Mouse (Mus musculus): ENCODE results near the gene Timeless. TPM values are rescaled to one million over a fixed set of nuclear protein-coding genes. Genes with fewer than 3 reads are reported as not detected.

Timeless gene
- polyA plus RNA-seq, 1 experiment: 4.9 TPM

DNA sequence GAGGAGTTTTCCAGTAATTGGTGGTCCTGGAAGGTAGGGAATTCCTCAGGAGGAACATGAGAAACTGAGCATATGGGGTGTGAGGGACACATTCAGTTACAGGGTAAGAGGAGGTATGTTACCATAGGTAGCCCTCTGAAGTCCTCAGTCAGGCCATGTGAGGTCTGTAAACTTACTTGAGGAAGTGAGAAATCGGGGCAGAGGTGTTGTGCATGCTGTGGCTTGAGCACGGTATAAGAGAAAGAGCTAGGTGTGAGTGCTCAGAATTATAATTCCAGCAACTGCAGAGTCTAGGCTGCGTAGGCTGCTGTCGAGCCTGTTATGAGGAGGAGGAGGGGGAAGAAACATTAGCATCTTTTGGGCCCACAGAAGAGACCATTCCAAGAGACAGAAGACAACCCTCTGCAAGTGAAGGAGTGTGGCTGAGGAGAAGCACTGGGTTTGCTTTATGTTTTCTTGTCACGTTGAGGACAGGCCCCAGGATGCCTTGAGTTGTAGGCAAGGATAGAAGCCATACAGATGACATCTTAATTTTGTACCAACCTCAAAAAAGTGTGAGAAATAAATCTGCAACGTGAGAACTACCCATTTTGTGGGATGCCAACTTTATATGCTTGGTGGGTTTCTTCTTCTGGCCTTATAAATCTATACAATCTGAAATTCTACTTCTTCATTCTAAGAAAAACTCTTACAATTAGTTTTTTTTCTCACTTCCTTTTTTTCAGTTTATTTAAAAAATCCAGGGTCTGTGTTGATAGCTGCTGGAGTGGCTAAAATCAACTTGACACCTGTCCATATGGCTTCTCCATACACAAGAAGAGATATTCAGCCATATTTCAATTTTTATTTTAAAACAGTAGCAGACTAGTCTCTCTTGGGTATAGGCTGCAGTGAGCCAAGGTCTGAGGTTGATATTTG, 31.8 kb downstream of the Timeless start:
- H3K79me2 ChIP-seq (ENCODE audit: control insufficient read depth, insufficient read depth): no peaks in the 10 kb centered on the region
- no peak for TF ChIP-seq USF1 (IDR thresholded peaks at IDR 0.05; ENCODE audit: low read depth)
- no peak for TF ChIP-seq MAX (IDR thresholded peaks at IDR 0.05; ENCODE audit: low read depth)
- no peak for TF ChIP-seq MYOD1 (IDR thresholded peaks at IDR 0.05; ENCODE audit: control insufficient read depth in 1 of 3, insufficient read length in 2 of 3, low read depth in 2 of 3)
- no peak for TF ChIP-seq TCF3 (IDR thresholded peaks at IDR 0.05; ENCODE audit: insufficient read length, low read depth)
- TF ChIP-seq POLR2A (IDR thresholded peaks at IDR 0.05; ENCODE audit: insufficient read length, low read depth): no peak
- TF ChIP-seq CEBPB (IDR thresholded peaks at IDR 0.05; ENCODE audit: insufficient read depth, poor library complexity, severe bottlenecking): no peak
- TF ChIP-seq TCF12 (IDR thresholded peaks at IDR 0.05; ENCODE audit: insufficient read depth, poor library complexity, severe bottlenecking): no peak
- no peak for TF ChIP-seq POLR2AphosphoS2 (IDR thresholded peaks at IDR 0.05; ENCODE audit: insufficient read length, low read depth)
- TF ChIP-seq MYOG (IDR thresholded peaks at IDR 0.05; ENCODE audit: control insufficient read depth in 1 of 3, insufficient read depth in 1 of 3, insufficient read length in 2 of 3, low read depth in 2 of 3): no peak
- no peak for TF ChIP-seq E2F4 (IDR thresholded peaks at IDR 0.05; ENCODE audit: insufficient read depth)
- TF ChIP-seq REST (IDR thresholded peaks at IDR 0.05; ENCODE audit: insufficient read depth, insufficient read length): no peak
- TF ChIP-seq SRF (IDR thresholded peaks at IDR 0.05; ENCODE audit: control insufficient read depth, insufficient read length, low read depth): no peak
- H3K4me2 ChIP-seq (ENCODE audit: low read depth): no peak overlapping the region
- no peak overlapping the region for H3K4me3 ChIP-seq
- no peaks in the 10 kb centered on the region for H3K36me3 ChIP-seq (ENCODE audit: control insufficient read depth, insufficient read depth)
- H3ac ChIP-seq (ENCODE audit: control insufficient read depth, insufficient read length): no peak overlapping the region
- H3K27me3 ChIP-seq (ENCODE audit: control insufficient read depth, insufficient read depth, insufficient read length): no peaks in the 10 kb centered on the region

DNA sequence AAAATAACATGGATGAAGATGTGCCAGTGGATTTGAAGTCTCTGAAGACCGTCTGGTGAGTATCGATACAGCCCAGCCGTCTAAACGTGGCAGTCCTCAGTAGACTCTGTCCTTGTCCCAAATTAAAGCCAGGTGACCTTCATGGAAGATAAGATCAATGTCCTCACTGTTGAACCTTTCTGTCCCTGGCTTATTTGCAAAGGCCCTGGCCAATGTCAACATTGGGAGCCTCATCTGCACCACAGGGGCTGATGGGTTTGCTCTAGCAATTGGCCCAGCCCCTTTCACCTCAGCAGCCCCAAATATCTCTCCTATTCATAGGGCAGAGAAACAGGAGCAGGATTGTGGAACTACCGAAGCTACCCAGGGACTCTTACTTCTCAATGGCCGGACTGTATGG, 36.5 kb downstream of the Timeless start, which contains the start of gene Apof:
TSS of gene Apof (plus strand) at position 301 of the 400 bp plus-strand sequence.
- Histone ChIP-seq H3ac (ENCODE audit: control insufficient read depth, insufficient read length) (no peak within 1 kb of the TSS), H3K27me3 (ENCODE audit: control insufficient read depth, insufficient read depth, insufficient read length) (no peaks in the 10 kb centered on the region), H3K79me2 (ENCODE audit: control insufficient read depth, insufficient read depth) (peaks cover 9% of the 10 kb centered on the region), H3K4me3 (peak within 1 kb of the TSS; percentile 77), H3K36me3 (ENCODE audit: control insufficient read depth, insufficient read depth) (no peaks in the 10 kb centered on the region), H3K4me2 (ENCODE audit: low read depth) (no peak within 1 kb of the TSS)
- TF ChIP-seq POLR2A (IDR thresholded peaks at IDR 0.05; ENCODE audit: insufficient read length, low read depth) (no peak), MAX (IDR thresholded peaks at IDR 0.05; ENCODE audit: low read depth) (no peak)

DNA sequence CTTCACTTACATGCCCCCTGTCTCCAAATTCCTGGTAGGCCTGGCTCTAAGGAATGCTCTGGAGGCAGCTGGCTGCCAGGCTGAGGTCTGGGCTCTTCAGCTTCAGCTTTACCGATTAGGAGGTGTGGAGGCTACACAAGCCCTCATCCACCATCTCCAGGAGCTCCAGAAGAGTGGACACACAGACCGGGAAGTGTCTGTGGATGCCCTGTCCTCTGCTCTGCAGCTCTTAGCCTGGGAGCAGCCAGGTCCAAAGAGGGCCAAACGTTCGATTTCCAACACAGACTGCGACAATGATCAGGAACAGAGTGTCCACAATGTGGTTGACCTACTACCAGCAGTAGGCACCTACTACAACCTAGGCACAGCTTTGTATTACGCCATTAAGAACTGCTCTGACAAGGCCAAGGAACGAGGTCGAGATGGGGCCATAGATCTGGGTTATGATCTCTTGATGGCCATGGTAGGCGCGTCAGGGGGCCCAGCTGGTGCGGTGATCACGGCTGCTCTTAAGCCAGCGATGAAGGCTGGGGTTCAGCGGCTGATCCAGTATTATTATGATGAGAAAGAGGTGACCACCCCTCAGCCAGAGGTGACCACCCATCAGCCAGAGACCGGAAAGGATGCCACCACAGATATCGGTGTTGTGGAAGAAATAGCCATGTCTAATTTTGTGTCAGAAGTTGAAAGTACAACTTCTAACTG, 37.5 kb downstream of the Timeless start:
- TF ChIP-seq REST (IDR thresholded peaks at IDR 0.05; ENCODE audit: insufficient read depth, insufficient read length) (no peak), MYOD1 (IDR thresholded peaks at IDR 0.05; ENCODE audit: control insufficient read depth in 1 of 3, insufficient read length in 2 of 3, low read depth in 2 of 3) (no peak), TCF3 (IDR thresholded peaks at IDR 0.05; ENCODE audit: insufficient read length, low read depth) (no peak), MAX (IDR thresholded peaks at IDR 0.05; ENCODE audit: low read depth) (no peak), CEBPB (IDR thresholded peaks at IDR 0.05; ENCODE audit: insufficient read depth, poor library complexity, severe bottlenecking) (no peak), USF1 (IDR thresholded peaks at IDR 0.05; ENCODE audit: low read depth) (no peak)
- peaks cover 9% of the 10 kb centered on the region for H3K79me2 ChIP-seq (ENCODE audit: control insufficient read depth, insufficient read depth)
- no peaks in the 10 kb centered on the region for H3K36me3 ChIP-seq (ENCODE audit: control insufficient read depth, insufficient read depth)
- no peak overlapping the region for H3ac ChIP-seq (ENCODE audit: control insufficient read depth, insufficient read length)
- peak overlapping the region; percentile 90 for H3K4me2 ChIP-seq (ENCODE audit: low read depth)
- H3K4me3 ChIP-seq: peak overlapping the region; percentile 77
- no peaks in the 10 kb centered on the region for H3K27me3 ChIP-seq (ENCODE audit: control insufficient read depth, insufficient read depth, insufficient read length)

DNA sequence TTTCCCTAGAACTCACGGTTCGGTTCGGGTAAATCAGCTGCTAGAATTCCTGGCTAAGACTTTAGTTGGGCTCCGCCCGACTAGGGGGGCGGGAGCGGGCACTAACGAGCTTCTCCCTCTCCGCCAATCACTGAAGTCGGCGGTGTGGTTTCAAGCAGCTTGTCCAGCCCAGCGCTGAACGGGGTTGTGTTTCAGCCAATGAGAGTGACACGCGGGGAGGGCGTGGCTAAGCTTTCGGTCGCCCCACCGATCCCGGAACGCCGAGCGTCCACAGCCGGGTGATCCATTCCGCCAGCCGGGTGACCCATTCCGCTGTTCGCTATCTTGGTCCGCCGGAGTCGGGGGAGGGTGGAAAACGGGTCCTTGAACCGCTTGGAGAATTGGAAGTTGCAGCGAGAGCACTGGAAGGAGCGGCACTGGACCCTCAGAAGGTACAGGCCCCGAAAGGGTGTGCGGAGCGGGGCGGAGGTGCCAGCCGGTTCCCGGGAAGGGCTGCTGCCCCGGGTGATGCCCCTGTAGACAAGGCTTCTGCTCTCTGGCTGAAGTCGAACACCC, 38.5 kb downstream of the Timeless start, which contains the start of gene Stat2:
TSS of gene Stat2 (plus strand) at position 273 of the 555 bp plus-strand sequence.
- TF ChIP-seq E2F4 (IDR thresholded peaks at IDR 0.05; ENCODE audit: insufficient read depth) (no peak), POLR2AphosphoS2 (IDR thresholded peaks at IDR 0.05; ENCODE audit: insufficient read length, low read depth) (peak; percentile 93), MYOG (IDR thresholded peaks at IDR 0.05; ENCODE audit: control insufficient read depth in 1 of 3, insufficient read depth in 1 of 3, insufficient read length in 2 of 3, low read depth in 2 of 3) (no peak), POLR2A (IDR thresholded peaks at IDR 0.05; ENCODE audit: insufficient read length, low read depth) (peak; percentile 86), MAX (IDR thresholded peaks at IDR 0.05; ENCODE audit: low read depth) (no peak)
- H3K36me3 ChIP-seq (ENCODE audit: control insufficient read depth, insufficient read depth): no peaks in the 10 kb centered on the region
- peaks cover 9% of the 10 kb centered on the region for H3K79me2 ChIP-seq (ENCODE audit: control insufficient read depth, insufficient read depth)
- peak within 1 kb of the TSS; percentile 90 for H3K4me2 ChIP-seq (ENCODE audit: low read depth)
- H3ac ChIP-seq (ENCODE audit: control insufficient read depth, insufficient read length): peak within 1 kb of the TSS; percentile 4
- H3K27me3 ChIP-seq (ENCODE audit: control insufficient read depth, insufficient read depth, insufficient read length): no peaks in the 10 kb centered on the region
- peak within 1 kb of the TSS; percentile 77 for H3K4me3 ChIP-seq

DNA sequence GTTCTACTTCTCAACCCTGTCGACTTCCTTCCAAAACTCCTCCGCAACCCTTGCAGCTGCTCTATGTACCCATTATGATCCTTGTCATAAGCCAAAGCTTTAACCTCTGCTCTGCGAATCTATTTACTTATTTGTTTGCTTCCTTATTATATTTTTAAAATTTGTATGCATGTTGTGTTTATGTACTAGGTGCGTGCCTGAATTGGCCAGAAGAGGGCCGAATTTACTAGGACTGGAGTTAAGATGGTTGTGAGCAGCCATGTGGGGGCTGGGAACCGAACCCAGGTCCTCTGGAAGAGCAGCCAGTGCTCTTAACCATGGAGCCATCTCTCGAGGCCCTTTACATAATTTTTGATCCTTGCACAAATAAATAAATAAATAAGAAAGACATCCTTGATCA, 39.0 kb downstream of the Timeless start:
- Histone ChIP-seq H3K27me3 (ENCODE audit: control insufficient read depth, insufficient read depth, insufficient read length) (no peaks in the 10 kb centered on the region), H3ac (ENCODE audit: control insufficient read depth, insufficient read length) (no peak overlapping the region), H3K79me2 (ENCODE audit: control insufficient read depth, insufficient read depth) (peaks cover 9% of the 10 kb centered on the region), H3K4me3 (peak overlapping the region; percentile 77), H3K36me3 (ENCODE audit: control insufficient read depth, insufficient read depth) (no peaks in the 10 kb centered on the region), H3K4me2 (ENCODE audit: low read depth) (peak overlapping the region; percentile 68)
- TF ChIP-seq USF1 (IDR thresholded peaks at IDR 0.05; ENCODE audit: low read depth) (no peak), CEBPB (IDR thresholded peaks at IDR 0.05; ENCODE audit: insufficient read depth, poor library complexity, severe bottlenecking) (no peak), MYOG (IDR thresholded peaks at IDR 0.05; ENCODE audit: control insufficient read depth in 1 of 3, insufficient read depth in 1 of 3, insufficient read length in 2 of 3, low read depth in 2 of 3) (no peak), POLR2A (IDR thresholded peaks at IDR 0.05; ENCODE audit: insufficient read length, low read depth) (no peak), MYOD1 (IDR thresholded peaks at IDR 0.05; ENCODE audit: control insufficient read depth in 1 of 3, insufficient read length in 2 of 3, low read depth in 2 of 3) (no peak), E2F4 (IDR thresholded peaks at IDR 0.05; ENCODE audit: insufficient read depth) (no peak), POLR2AphosphoS2 (IDR thresholded peaks at IDR 0.05; ENCODE audit: insufficient read length, low read depth) (no peak)

Measured in myocyte (in vitro differentiated cells).